Mouse (Mus musculus): ENCODE results near the gene Gnao1.

- TF ChIP-seq POLR2A (IDR thresholded peaks at IDR 0.05; ENCODE audit: control insufficient read depth, extremely low read depth, insufficient read depth, low read length, poor library complexity) (no peak), CTCF (IDR thresholded peaks at IDR 0.05; ENCODE audit: borderline replicate concordance, control insufficient read depth, extremely low read depth, insufficient read depth, low read length, poor library complexity) (no peak)
Measured at GRCm38 (mm10) chr8:93855272-93855671, 45.5 kb downstream of the Gnao1 start.

Measured in thymus, adult 2 months (tissue).